Mouse (Mus musculus) heart, postnatal 0 days (tissue): Measurements from ENCODE around the gene Sertad2. TPM values are rescaled to one million over a fixed set of nuclear protein-coding genes. Genes with fewer than 3 reads are reported as not detected.

Source experiments
- ATAC-seq: fragments of 200-750 bp; cut with Nextera tagmentation; 2 replicates; pipeline ENCODE4 v1.8.0; 2017; ENCODE audit warnings: low read depth, moderate number of reproducible peaks, moderate library complexity; ENCODE audit not compliant: insufficient read depth
- DNase-seq: peaks from one replicate; pipeline ENCODE4 v3.0.0-alpha.2; 2016; ENCODE audit warnings: low spot score
- H3K27ac ChIP-seq: fragments of 300-500 bp; sonication (generic); 2 replicates; pipeline ENCODE4 v1.5.1; 2014; ENCODE audit warnings: low read depth, mild to moderate bottlenecking
- H3K27me3 ChIP-seq: fragments of 300-500 bp; sonication (generic); 2 replicates; pipeline ENCODE4 v1.6.1; 2014; ENCODE audit warnings: low read length, mixed read lengths; ENCODE audit not compliant: control insufficient read depth, insufficient read depth
- H3K36me3 ChIP-seq: fragments of 300-500 bp; sonication (generic); replicated peaks from 2 replicates; pipeline ENCODE4 v1.6.1; 2014; ENCODE audit warnings: low read length, mixed read lengths; ENCODE audit not compliant: control insufficient read depth, insufficient read depth
- H3K4me1 ChIP-seq: fragments of 300-500 bp; sonication (generic); 2 replicates; pipeline ENCODE4 v1.6.1; 2014; ENCODE audit warnings: antibody characterized with exemption; ENCODE audit not compliant: control insufficient read depth, insufficient read depth
- H3K4me2 ChIP-seq: fragments of 300-500 bp; sonication (generic); 2 replicates; pipeline ENCODE4 v1.6.1; 2014; ENCODE audit warnings: low read depth, mild to moderate bottlenecking, low read length, moderate library complexity
- H3K4me3 ChIP-seq: fragments of 300-500 bp; sonication (generic); 2 replicates; pipeline ENCODE4 v1.5.1; 2014; ENCODE audit warnings: low read depth, low read length
- H3K9ac ChIP-seq: fragments of 300-500 bp; sonication (generic); replicated peaks from 2 replicates; pipeline ENCODE4 v1.6.1; 2014; ENCODE audit warnings: low read depth, low read length, mixed read lengths
- H3K9me3 ChIP-seq: fragments of 300-500 bp; sonication (generic); replicated peaks from 2 replicates; pipeline ENCODE4 v1.6.1; 2016; ENCODE audit warnings: low read length; ENCODE audit not compliant: control insufficient read depth
- CTCF ChIP-seq: IDR thresholded peaks from 2 replicates; pipeline ENCODE4 v1.5.1; 2016; ENCODE audit warnings: antibody characterized with exemption, control low read depth, low read depth
- EP300 ChIP-seq: IDR thresholded peaks from 2 replicates; pipeline ENCODE4 v1.6.1; 2016; ENCODE audit warnings: antibody characterized with exemption, low read depth
- WGBS: fragments of 180-500 bp; shearing (Covaris S2); extraction: QIAGEN DNeasy Blood & Tissue Kit; methylation state at CpG from one replicate; pipeline ENCODE4 v1.1.7; 2014; 5-methylcytosine and 5-hydroxymethylcytosine counted together
- polyA plus RNA-seq: library from polyadenylated mRNA; unstranded; fragments of >200 nt; fragmentation: Nextera tagmentation; extraction: Ambion mirVana; gene quantifications from 2 replicates; pipeline ENCODE4 v1.2.1, GENCODE M21; 2015
- total RNA-seq: library from RNA; depleted of rRNA; stranded (reverse); fragments of >200 nt; gene quantifications from 2 replicates; pipeline ENCODE4 v1.2.3, GENCODE M21; 2014; ENCODE audit warnings: low replicate concordance

Sertad2 gene
- total and polyA plus RNA-seq, 2 experiments from 2014 or later = 33.3 to 33.5 TPM

DNA sequence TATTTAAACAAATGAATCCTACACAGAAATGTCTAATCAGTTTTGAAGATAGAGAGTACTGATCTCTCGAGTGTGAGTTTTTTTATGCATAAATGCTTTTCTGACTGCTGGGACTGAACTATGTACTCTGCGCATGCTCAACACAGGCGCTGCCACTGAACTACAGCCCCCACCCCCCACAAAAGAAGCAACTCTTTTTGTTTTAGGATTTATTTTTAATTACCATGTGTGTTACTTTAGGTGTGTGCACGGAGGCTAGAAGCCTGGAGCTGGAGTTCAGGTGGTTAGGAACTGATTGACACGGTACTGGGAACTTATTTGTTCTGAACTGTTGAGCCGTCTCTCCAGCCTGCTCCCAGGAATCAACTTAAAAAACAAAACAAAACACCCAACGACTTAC is 7.1 kb downstream of the Sertad2 start:
- Histone ChIP-seq H3K4me2 (no peak overlapping the region), H3K27me3 (no peaks in the 10 kb centered on the region), H3K4me3 (no peak overlapping the region), H3K9ac (no peak overlapping the region), H3K4me1 (0 out of 2 replicates have a peak, but pooled peaks cover 3% of the 10 kb centered on the region), H3K36me3 (no peaks in the 10 kb centered on the region), H3K9me3 (no peaks in the 10 kb centered on the region), H3K27ac (no peak overlapping the region)
- 79% methylated on average over 7 of the region's 7 CpGs for WGBS
- DNase-seq = no peak
- TF ChIP-seq EP300 (no peak), CTCF (no peak)
- ATAC-seq = no peak

DNA sequence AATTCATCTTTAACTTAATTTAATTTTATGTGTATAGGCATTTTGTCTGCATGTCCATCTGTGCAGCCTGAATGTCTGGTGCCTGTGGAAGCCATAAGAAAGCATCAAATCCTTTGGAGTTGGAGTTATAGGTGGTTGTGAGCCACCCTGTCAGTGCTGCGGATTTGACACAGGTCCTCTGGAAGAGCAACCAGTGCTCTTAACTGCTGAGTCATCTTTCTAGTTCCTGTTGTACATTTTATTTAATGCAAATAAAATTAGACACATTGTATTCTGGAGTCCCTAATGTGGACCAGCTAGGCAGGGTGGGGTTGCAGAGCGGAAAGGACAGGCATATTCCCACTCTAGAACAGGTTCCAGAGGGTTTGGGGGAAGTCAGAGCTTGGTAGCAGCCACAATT is 9.0 kb downstream of the Sertad2 start:
- no peak for ATAC-seq
- 0 out of 2 replicates have a peak, but pooled peaks cover 11% of the 10 kb centered on the region for H3K4me1 ChIP-seq
- H3K27ac ChIP-seq = no peak overlapping the region
- no peak overlapping the region for H3K4me3 ChIP-seq
- no peak for DNase-seq
- H3K4me2 ChIP-seq = no peak overlapping the region
- WGBS = 91% methylated on average over 2 of the region's 2 CpGs
- no peaks in the 10 kb centered on the region for H3K27me3 ChIP-seq
- no peaks in the 10 kb centered on the region for H3K36me3 ChIP-seq
- H3K9ac ChIP-seq = no peak overlapping the region
- no peaks in the 10 kb centered on the region for H3K9me3 ChIP-seq
- TF ChIP-seq EP300 = no peak
- TF ChIP-seq CTCF = no peak

DNA sequence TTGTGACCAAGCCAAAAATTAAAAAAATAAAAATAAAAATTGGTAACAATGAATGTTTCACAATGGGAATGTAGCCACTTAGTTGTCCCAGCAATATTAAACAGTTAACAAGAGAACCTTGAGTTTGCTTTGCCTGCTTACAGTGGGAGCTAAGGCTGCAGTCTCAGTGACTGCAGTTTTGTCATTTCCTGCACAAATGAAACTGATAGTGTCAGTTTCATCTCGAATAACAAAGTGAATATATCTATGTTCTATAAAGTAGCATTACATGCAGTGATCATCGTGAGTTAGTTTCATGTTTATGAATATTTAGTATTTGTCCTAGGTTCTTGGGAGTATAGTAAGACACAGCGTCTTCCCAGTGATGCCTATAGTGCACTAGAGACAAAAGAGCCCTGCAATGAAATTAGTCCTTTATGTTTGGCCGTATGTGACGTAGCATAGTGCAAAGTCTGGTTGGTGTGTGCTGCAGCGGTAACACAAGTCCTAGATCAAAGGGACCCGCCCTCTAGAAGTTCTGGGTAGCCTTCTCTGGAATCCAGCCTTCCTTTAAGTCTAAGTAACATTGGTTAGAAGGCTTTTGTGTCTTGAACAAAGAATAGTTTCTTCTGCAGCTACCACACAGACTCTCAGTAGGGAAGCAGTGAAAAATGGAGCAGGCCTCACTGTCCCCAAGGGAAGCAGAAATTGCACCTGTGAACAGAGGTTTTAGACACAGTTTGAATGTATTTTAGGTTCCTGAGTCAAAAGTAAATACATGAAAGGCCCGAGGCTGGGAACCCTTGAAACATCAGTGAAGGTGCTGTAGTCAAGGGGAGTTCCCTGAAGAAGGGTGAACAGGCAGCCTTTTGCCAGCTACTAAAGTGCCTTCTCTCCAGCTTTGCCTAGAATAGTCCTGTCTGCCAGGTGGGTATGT is 10.0 kb downstream of the Sertad2 start:
- H3K27me3 ChIP-seq = no peaks in the 10 kb centered on the region
- TF ChIP-seq CTCF (no peak), EP300 (no peak)
- no peaks in the 10 kb centered on the region for H3K36me3 ChIP-seq
- H3K9me3 ChIP-seq = no peaks in the 10 kb centered on the region
- no peak overlapping the region; the same call in 1 of the 2 replicates for H3K27ac ChIP-seq
- DNase-seq (no peak), ATAC-seq (no peak)
- H3K4me1 ChIP-seq = 0 out of 2 replicates have a peak, but pooled peaks cover 11% of the 10 kb centered on the region
- H3K4me3 ChIP-seq = no peak overlapping the region
- no peak overlapping the region for H3K4me2 ChIP-seq
- WGBS = 78% methylated on average over 8 of the region's 8 CpGs
- H3K9ac ChIP-seq = no peak overlapping the region

DNA sequence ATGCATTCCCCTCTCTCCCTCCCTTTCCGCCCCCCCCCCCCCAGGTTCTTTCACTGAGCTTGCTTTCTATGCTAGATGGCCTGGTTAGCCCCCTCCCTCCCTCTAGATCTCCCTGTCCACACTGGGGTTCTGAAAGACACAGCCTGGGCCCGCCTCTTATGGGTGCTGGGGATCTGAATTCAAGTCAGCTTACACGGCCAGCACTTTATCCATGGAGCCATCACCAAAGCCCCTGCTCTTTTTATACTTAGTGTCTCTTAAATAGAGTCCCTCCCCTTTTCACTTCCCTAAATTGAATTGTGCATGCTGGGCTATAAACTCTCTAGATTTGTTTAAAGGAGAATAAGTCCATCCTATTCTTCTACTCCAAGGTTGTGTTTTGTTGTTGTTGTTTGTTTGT is 12.6 kb downstream of the Sertad2 start:
- DNase-seq (no peak), ATAC-seq (no peak)
- WGBS = 74% methylated on average over 2 of the region's 3 CpGs

DNA sequence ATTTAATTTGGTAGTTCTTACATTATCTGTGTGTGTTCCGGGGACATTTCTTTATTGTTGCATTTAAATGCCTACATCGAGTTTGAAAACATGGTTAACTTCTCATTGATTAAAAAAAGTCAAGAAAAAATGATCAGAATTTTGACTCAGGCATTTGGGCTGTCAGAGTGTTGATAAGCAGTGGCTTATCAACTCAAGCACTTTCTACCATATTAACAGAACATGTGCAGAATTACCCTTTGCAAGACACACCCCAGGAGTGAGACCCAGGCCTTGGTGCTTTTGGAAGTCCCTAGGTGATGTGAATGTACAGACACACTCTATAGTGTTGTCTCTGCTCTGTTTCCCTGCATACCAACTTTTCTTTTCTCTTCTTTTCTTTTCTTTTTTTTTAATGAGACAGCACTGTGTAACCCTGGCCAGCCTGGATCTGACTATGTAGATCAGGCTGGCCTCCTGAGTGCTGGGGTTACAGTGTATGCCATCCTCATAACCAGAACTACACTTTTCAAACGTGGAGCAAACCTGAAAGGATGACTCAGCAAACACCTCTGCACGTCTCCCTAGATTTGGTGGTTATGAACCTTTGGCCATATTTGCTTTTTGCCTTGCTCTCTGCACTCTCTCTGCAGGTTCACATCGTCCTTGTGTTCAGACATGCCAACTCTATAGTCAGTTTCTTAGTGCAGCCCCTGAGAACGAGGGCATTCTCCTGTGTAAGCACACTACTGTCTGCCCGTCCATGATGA is 13.3 kb downstream of the Sertad2 start:
- no peak for TF ChIP-seq CTCF
- TF ChIP-seq EP300 = no peak
- Histone ChIP-seq H3K27me3 (no peaks in the 10 kb centered on the region), H3K9ac (no peak overlapping the region), H3K27ac (no peak overlapping the region), H3K4me3 (no peak overlapping the region), H3K9me3 (no peaks in the 10 kb centered on the region), H3K36me3 (no peaks in the 10 kb centered on the region), H3K4me1 (0 out of 2 replicates have a peak, but pooled peaks cover 8% of the 10 kb centered on the region), H3K4me2 (no peak overlapping the region)
- ATAC-seq (no peak), DNase-seq (no peak)
- 63% methylated on average over 7 of the region's 7 CpGs for WGBS

More for the DNA sequence above, 12.6 kb downstream of the Sertad2 start:
- TF ChIP-seq CTCF (no peak), EP300 (no peak)
- Histone ChIP-seq H3K9ac (no peak overlapping the region), H3K4me3 (no peak overlapping the region), H3K27ac (no peak overlapping the region), H3K36me3 (no peaks in the 10 kb centered on the region), H3K27me3 (no peaks in the 10 kb centered on the region), H3K4me2 (no peak overlapping the region), H3K9me3 (no peaks in the 10 kb centered on the region), H3K4me1 (0 out of 2 replicates have a peak, but pooled peaks cover 11% of the 10 kb centered on the region)
